Mouse (Mus musculus) MEL (cell line): ENCODE results near the gene Ppp4c. TPM values are rescaled to one million over a fixed set of nuclear protein-coding genes. Genes with fewer than 3 reads are reported as not detected.

ENCODE experiments used
- DNase-seq: peaks from one replicate; pipeline ENCODE4 v3.0.0; 2011; ENCODE audit warnings: low read depth, low spot score
- H3K27ac ChIP-seq: 2 replicates; pipeline ENCODE4 v1.5.1; 2012; ENCODE audit warnings: low read depth, mild to moderate bottlenecking, control low read depth, low read length, moderate library complexity; ENCODE audit not compliant: control insufficient read depth
- H3K27me3 ChIP-seq, 2 experiments: fragments of 150-350 bp in 1 of 2; sonication (generic) in 1 of 2; 2 replicates each; pipeline ENCODE4 v1.6.1; 2012; ENCODE audit warnings: low read length in 2 of 2, mild to moderate bottlenecking in 2 of 2, improper control_type of control experiment in 1 of 2, moderate library complexity in 1 of 2; ENCODE audit not compliant: insufficient read depth in 2 of 2, control insufficient read depth in 1 of 2
- H3K36me3 ChIP-seq, 2 experiments: 2 replicates each; pipeline ENCODE4 v1.6.1; 2012 to 2014; ENCODE audit warnings: low read length in 2 of 2, improper control_type of control experiment in 1 of 2, inconsistent platforms in 1 of 2, mild to moderate bottlenecking in 1 of 2; ENCODE audit not compliant: insufficient read depth in 2 of 2, control insufficient read depth in 1 of 2
- H3K4me1 ChIP-seq, 2 experiments: fragments of 150-350 bp in 1 of 2; sonication (generic) in 1 of 2; 2 replicates each; pipeline ENCODE4 v1.6.1; 2012; ENCODE audit warnings: low read length in 2 of 2, improper control_type of control experiment in 1 of 2, mild to moderate bottlenecking in 1 of 2; ENCODE audit not compliant: insufficient read depth in 2 of 2, control insufficient read depth in 1 of 2
- H3K4me3 ChIP-seq, 2 experiments: fragments of 150-350 bp in 1 of 2; sonication (generic) in 1 of 2; 2 replicates each; pipeline ENCODE4 v1.5.1; 2012; ENCODE audit warnings: low read depth in 2 of 2, low read length in 2 of 2, mild to moderate bottlenecking in 2 of 2, moderate library complexity in 2 of 2, control low read depth in 1 of 2, improper control_type of control experiment in 1 of 2; ENCODE audit not compliant: control insufficient read depth in 1 of 2, insufficient read depth in 1 of 2
- H3K79me2 ChIP-seq: 2 replicates; pipeline ENCODE4 v1.6.1; 2012; ENCODE audit warnings: mild to moderate bottlenecking, low read length, moderate library complexity; ENCODE audit not compliant: control insufficient read depth, poor library complexity, insufficient read depth
- H3K9ac ChIP-seq: 2 replicates; pipeline ENCODE4 v1.6.1; 2012; ENCODE audit warnings: low read depth, mild to moderate bottlenecking, control low read depth, low read length, moderate library complexity; ENCODE audit not compliant: control insufficient read depth, poor library complexity, severe bottlenecking
- H3K9me3 ChIP-seq: fragments of 150-350 bp; sonication (generic); replicated peaks from 2 replicates; pipeline ENCODE4 v1.6.1; 2012; ENCODE audit warnings: mild to moderate bottlenecking, low read length, improper control_type of control experiment, moderate library complexity; ENCODE audit not compliant: insufficient read depth
- CTCF ChIP-seq, 3 experiments: IDR thresholded peaks in 2 of 3; conservative IDR thresholded peaks in 1 of 3; 2 replicates each; pipeline ENCODE4 v1.5.1; 2011 to 2012; ENCODE audit warnings: low read length in 3 of 3, low read depth in 2 of 3, mild to moderate bottlenecking in 2 of 3, improper control_type of control experiment in 1 of 3, inconsistent platforms in 1 of 3, mixed read lengths in 1 of 3, moderate library complexity in 1 of 3; ENCODE audit not compliant: control insufficient read depth in 1 of 3, insufficient read depth in 1 of 3, poor library complexity in 1 of 3, severe bottlenecking in 1 of 3
- E2F4 ChIP-seq: IDR thresholded peaks from 2 replicates; pipeline ENCODE4 v1.6.1; 2011; ENCODE audit warnings: low read depth, low read length, improper control_type of control experiment, borderline replicate concordance
- ELF1 ChIP-seq: IDR thresholded peaks from 2 replicates; pipeline ENCODE4 v1.6.1; 2014; ENCODE audit warnings: low read depth, mild to moderate bottlenecking, inconsistent platforms, low read length, improper control_type of control experiment, moderate library complexity
- GATA1 ChIP-seq: IDR thresholded peaks from 2 replicates; pipeline ENCODE4 v1.6.1; 2011; ENCODE audit warnings: low read depth, low read length, improper control_type of control experiment
- HCFC1 ChIP-seq: IDR thresholded peaks from 2 replicates; pipeline ENCODE4 v1.6.1; 2012; ENCODE audit warnings: low read depth, mild to moderate bottlenecking, inconsistent platforms, low read length, improper control_type of control experiment, moderate library complexity
- KAT2A ChIP-seq: conservative IDR thresholded peaks from 2 replicates; pipeline ENCODE4 v1.6.1; 2012; ENCODE audit warnings: low read depth, low read length, improper control_type of control experiment, inconsistent platforms
- MAFK ChIP-seq: IDR thresholded peaks from 2 replicates; pipeline ENCODE4 v1.6.1; 2011; ENCODE audit warnings: low read depth, mild to moderate bottlenecking, low read length, improper control_type of control experiment, borderline replicate concordance
- MAX ChIP-seq: IDR thresholded peaks from 2 replicates; pipeline ENCODE4 v1.6.1; 2011; ENCODE audit warnings: low read length, improper control_type of control experiment
- MAZ ChIP-seq: IDR thresholded peaks from 2 replicates; pipeline ENCODE4 v1.6.1; 2012; ENCODE audit warnings: low read depth, mild to moderate bottlenecking, inconsistent platforms, low read length, improper control_type of control experiment
- MEF2A ChIP-seq: IDR thresholded peaks from 2 replicates; pipeline ENCODE4 v1.6.1; 2014; ENCODE audit warnings: low read depth, mild to moderate bottlenecking, inconsistent platforms, low read length, improper control_type of control experiment; ENCODE audit not compliant: poor library complexity, insufficient replicate concordance, severe bottlenecking; ENCODE audit errors: extremely low read depth
- MYC ChIP-seq: IDR thresholded peaks from 2 replicates; pipeline ENCODE4 v1.6.1; 2011; ENCODE audit warnings: low read depth, mild to moderate bottlenecking, low read length, improper control_type of control experiment, moderate library complexity
- POLR2A ChIP-seq, 2 experiments: IDR thresholded peaks; 2 replicates each; pipeline ENCODE4 v1.6.1; 2011 to 2012; ENCODE audit warnings: low read length in 2 of 2, mild to moderate bottlenecking in 2 of 2, control low read depth in 1 of 2, improper control_type of control experiment in 1 of 2, low read depth in 1 of 2, moderate library complexity in 1 of 2; ENCODE audit not compliant: control insufficient read depth in 1 of 2, insufficient read depth in 1 of 2, poor library complexity in 1 of 2
- POLR2AphosphoS2 ChIP-seq: IDR thresholded peaks from 2 replicates; pipeline ENCODE4 v1.6.1; 2011; ENCODE audit warnings: low read length, improper control_type of control experiment
- POLR2AphosphoS5 ChIP-seq: IDR thresholded peaks from 2 replicates; pipeline ENCODE4 v1.6.1; 2012; ENCODE audit warnings: low read depth, borderline replicate concordance, mild to moderate bottlenecking, inconsistent platforms, low read length, moderate library complexity, mixed read lengths
- RAD21 ChIP-seq: IDR thresholded peaks from 2 replicates; pipeline ENCODE4 v1.6.1; 2011; ENCODE audit warnings: mild to moderate bottlenecking, low read depth, low read length, improper control_type of control experiment
- RCOR1 ChIP-seq: IDR thresholded peaks from 2 replicates; pipeline ENCODE4 v1.6.1; 2012; ENCODE audit warnings: low read depth, mild to moderate bottlenecking, inconsistent platforms, low read length, improper control_type of control experiment
- SIN3A ChIP-seq: IDR thresholded peaks from 2 replicates; pipeline ENCODE4 v1.6.1; 2012; ENCODE audit warnings: low read length, improper control_type of control experiment, inconsistent platforms
- SMC3 ChIP-seq: IDR thresholded peaks from 2 replicates; pipeline ENCODE4 v1.6.1; 2011; ENCODE audit warnings: low read depth, low read length, improper control_type of control experiment
- TAL1 ChIP-seq: IDR thresholded peaks from 2 replicates; pipeline ENCODE4 v1.6.1; 2012; ENCODE audit warnings: mild to moderate bottlenecking, inconsistent platforms, low read length, moderate library complexity, mixed read lengths
- TBP ChIP-seq: IDR thresholded peaks from 2 replicates; pipeline ENCODE4 v1.8.0; 2011; ENCODE audit warnings: low read depth, low read length, improper control_type of control experiment
- TCF12 ChIP-seq: IDR thresholded peaks from 2 replicates; pipeline ENCODE4 v1.6.1; 2014; ENCODE audit warnings: low read depth, mild to moderate bottlenecking, inconsistent platforms, low read length, improper control_type of control experiment, moderate library complexity
- UBTF ChIP-seq: IDR thresholded peaks from 2 replicates; pipeline ENCODE4 v1.6.1; 2012; ENCODE audit warnings: low read depth, mild to moderate bottlenecking, inconsistent platforms, low read length, improper control_type of control experiment, moderate library complexity, borderline replicate concordance; ENCODE audit not compliant: insufficient read depth
- USF2 ChIP-seq, 2 experiments: IDR thresholded peaks; 2 replicates each; pipeline ENCODE4 v1.6.1; 2011 to 2012; ENCODE audit warnings: improper control_type of control experiment in 2 of 2, low read length in 2 of 2, borderline replicate concordance in 1 of 2, inconsistent platforms in 1 of 2, low read depth in 1 of 2, mild to moderate bottlenecking in 1 of 2; ENCODE audit not compliant: insufficient read depth in 1 of 2
- ZC3H11A ChIP-seq: IDR thresholded peaks from 2 replicates; pipeline ENCODE4 v1.6.1; 2012; ENCODE audit warnings: low read depth, mild to moderate bottlenecking, inconsistent platforms, low read length, improper control_type of control experiment
- ZKSCAN1 ChIP-seq: IDR thresholded peaks from 2 replicates; pipeline ENCODE4 v1.6.1; 2012; ENCODE audit warnings: low read depth, mild to moderate bottlenecking, inconsistent platforms, low read length, improper control_type of control experiment, moderate library complexity
- ZNF384 ChIP-seq: IDR thresholded peaks from 2 replicates; pipeline ENCODE4 v1.6.1; 2012; ENCODE audit warnings: low read depth, mild to moderate bottlenecking, inconsistent platforms, low read length, improper control_type of control experiment
- polyA plus RNA-seq, 2 experiments: library from polyadenylated mRNA; stranded (reverse) in 1 of 2; unstranded in 1 of 2; fragments of >175 nt in 1 of 2; fragments of >200 nt in 1 of 2; gene quantifications; 2 replicates each; pipeline versions ENCODE4 v1.2.1 to v1.2.4; 2012; ENCODE audit warnings: low replicate concordance in 2 of 2, low read depth in 1 of 2; ENCODE audit not compliant: insufficient read length in 2 of 2, insufficient read depth in 1 of 2, missing spikeins in 1 of 2
- total RNA-seq: library from RNA; depleted of rRNA; stranded (reverse); fragments of 300-350 nt; gene quantifications from 2 replicates; pipeline ENCODE4 v1.2.3, GENCODE M21; 2012

Gene Ppp4c
- total and polyA plus RNA-seq, 3 experiments = 257 to 540 (median 265) TPM

DNA sequence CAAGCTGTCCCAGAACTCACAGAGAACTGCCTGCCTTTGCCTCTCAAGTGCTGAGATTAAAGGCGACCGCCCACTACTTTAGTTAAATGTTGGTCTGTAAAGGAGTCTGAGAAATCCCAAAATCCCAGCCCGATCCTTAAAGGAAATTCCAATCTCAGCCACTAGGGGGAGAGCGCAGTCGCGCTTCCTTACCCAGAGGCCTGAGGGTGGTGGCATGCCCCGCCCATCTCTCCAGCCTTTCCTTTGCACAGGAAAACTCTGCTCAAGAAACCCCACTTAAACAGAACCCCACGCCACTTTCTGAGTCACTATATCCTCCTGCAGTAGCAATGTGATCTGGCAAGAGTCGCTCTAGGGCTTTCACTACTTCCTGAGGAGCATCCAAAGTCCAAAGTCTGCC is 37.4 kb downstream of the Ppp4c start:
- Histone ChIP-seq H3K36me3 (peaks cover 0 to 2% of the 10 kb centered on the region in 2 experiments; a peak in 1 of 4 replicates), H3K27me3 (no peaks in the 10 kb centered on the region), H3K27ac (no peak overlapping the region), H3K9ac (peak overlapping the region; percentile 7; the same call in 1 of the 2 replicates), H3K4me3 (peak overlapping the region; percentile 2 to 40; a peak in 3 of 4 replicates), H3K9me3 (no peaks in the 10 kb centered on the region), H3K4me1 (peaks cover 3% of the 10 kb centered on the region in 2 experiments; a peak in 2 of 4 replicates), H3K79me2 (no peaks in the 10 kb centered on the region; the same call in 1 of the 2 replicates)
- peak; percentile 81 for DNase-seq
- TF ChIP-seq TBP = peak; percentile 25; the same call in 1 of the 2 replicates
- TF ChIP-seq HCFC1 = 0 out of 2 replicates have a peak, but pooled peaks have one; percentile 43
- no peak for TF ChIP-seq E2F4
- TF ChIP-seq POLR2A (IDR thresholded peaks at IDR 0.05; ENCODE audit: control insufficient read depth in 1 of 2, insufficient read depth in 1 of 2, low read depth in 1 of 2, low read length in 2 of 2, poor library complexity in 1 of 2) = no peak
- no peak for TF ChIP-seq POLR2AphosphoS2
- no peak for TF ChIP-seq TAL1
- TF ChIP-seq ZC3H11A = peak; percentile 35; the same call in 1 of the 2 replicates
- TF ChIP-seq ELF1 = 0 out of 2 replicates have a peak, but pooled peaks have one; percentile 62
- TF ChIP-seq MAZ = peak; percentile 53; the same call in 1 of the 2 replicates
- TF ChIP-seq SMC3 = peak; percentile 72
- no peak for TF ChIP-seq MAX
- peak; percentile 66 for TF ChIP-seq RAD21
- TF ChIP-seq SIN3A = peak; percentile 31; the same call in 1 of the 2 replicates
- TF ChIP-seq CTCF (IDR thresholded peaks at IDR 0.05 in 2 of 3, conservative IDR thresholded peaks at IDR 0.05 in 1 of 3; ENCODE audit: control insufficient read depth in 1 of 3, insufficient read depth in 1 of 3, low read depth in 2 of 3, low read length in 3 of 3, poor library complexity in 1 of 3, severe bottlenecking in 1 of 3) = peak; percentile 79 to 85 (median 85)

DNA sequence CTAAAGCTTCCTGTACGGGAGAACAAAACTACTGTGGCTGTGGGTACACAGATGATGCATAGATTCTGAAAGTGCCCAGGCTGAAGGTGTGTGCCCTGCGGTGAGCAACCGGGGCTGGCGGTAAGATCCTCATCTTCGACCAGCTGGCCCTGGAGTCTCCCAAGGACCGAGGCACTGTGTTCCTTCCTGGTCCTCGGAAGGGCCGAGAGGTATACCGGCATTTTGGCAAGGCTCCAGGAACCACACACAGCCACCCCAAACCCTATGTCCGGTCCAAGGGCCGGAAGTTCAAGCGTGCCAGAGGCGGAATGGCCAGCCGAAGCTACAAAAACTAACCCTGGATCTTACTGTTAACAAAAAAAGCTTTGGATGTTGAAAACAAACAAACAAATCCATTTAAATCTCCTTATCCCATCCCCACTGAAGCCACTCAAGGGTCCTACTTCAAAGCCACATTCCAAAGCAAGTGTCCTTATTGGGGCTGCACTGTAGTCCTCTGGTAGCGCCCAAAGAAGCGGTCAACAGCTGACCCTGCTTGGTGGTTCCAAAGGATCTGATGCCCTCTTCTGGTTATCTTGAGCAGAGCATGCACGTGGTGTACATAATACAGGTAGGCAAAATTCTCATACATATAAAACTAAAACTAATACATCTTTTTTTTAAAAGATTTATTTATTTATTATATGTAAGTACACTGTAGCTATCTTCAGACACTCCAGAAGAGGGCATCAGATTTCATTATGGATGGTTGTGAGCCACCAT is 42.5 kb downstream of the Ppp4c start:
- TF ChIP-seq ZC3H11A (no peak), USF2 (IDR thresholded peaks at IDR 0.05; ENCODE audit: borderline replicate concordance in 1 of 2, insufficient read depth in 1 of 2, low read depth in 1 of 2, low read length in 2 of 2) (no peak), ZNF384 (no peak), POLR2AphosphoS5 (no peak), RCOR1 (no peak), HCFC1 (no peak), RAD21 (peak; percentile 19), MAZ (no peak), ZKSCAN1 (no peak), POLR2AphosphoS2 (no peak), MAFK (no peak), KAT2A (no peak), TCF12 (no peak), UBTF (no peak), GATA1 (no peak), MEF2A (no peak), CTCF (IDR thresholded peaks at IDR 0.05 in 2 of 3, conservative IDR thresholded peaks at IDR 0.05 in 1 of 3; ENCODE audit: control insufficient read depth in 1 of 3, insufficient read depth in 1 of 3, low read depth in 2 of 3, low read length in 3 of 3, poor library complexity in 1 of 3, severe bottlenecking in 1 of 3) (peak; percentile 7 to 30 (median 15); a peak in 3 of 6 replicates), SMC3 (0 out of 2 replicates have a peak, but pooled peaks have one; percentile 16), MYC (no peak)
- Histone ChIP-seq H3K4me3 (no peak overlapping the region), H3K9me3 (no peaks in the 10 kb centered on the region), H3K27ac (no peak overlapping the region), H3K9ac (no peak overlapping the region), H3K36me3 (no peaks in the 10 kb centered on the region), H3K4me1 (peaks cover 0 to 3% of the 10 kb centered on the region in 2 experiments; a peak in 2 of 4 replicates), H3K79me2 (no peaks in the 10 kb centered on the region), H3K27me3 (peaks cover 0 to 2% of the 10 kb centered on the region in 2 experiments; a peak in 1 of 4 replicates)
- no peak for DNase-seq
